Mouse (Mus musculus) bone marrow macrophage, adult 2 months (primary cell): ENCODE results near the gene Ppa1.

Experiments
- CTCF ChIP-seq: IDR thresholded peaks from 2 replicates; pipeline ENCODE4 v1.5.1; 2012; ENCODE audit warnings: low read depth, mild to moderate bottlenecking, low read length, moderate library complexity
- POLR2A ChIP-seq: IDR thresholded peaks from 2 replicates; pipeline ENCODE4 v1.6.1; 2012; ENCODE audit warnings: mild to moderate bottlenecking, low read depth, low read length, borderline replicate concordance

DNA sequence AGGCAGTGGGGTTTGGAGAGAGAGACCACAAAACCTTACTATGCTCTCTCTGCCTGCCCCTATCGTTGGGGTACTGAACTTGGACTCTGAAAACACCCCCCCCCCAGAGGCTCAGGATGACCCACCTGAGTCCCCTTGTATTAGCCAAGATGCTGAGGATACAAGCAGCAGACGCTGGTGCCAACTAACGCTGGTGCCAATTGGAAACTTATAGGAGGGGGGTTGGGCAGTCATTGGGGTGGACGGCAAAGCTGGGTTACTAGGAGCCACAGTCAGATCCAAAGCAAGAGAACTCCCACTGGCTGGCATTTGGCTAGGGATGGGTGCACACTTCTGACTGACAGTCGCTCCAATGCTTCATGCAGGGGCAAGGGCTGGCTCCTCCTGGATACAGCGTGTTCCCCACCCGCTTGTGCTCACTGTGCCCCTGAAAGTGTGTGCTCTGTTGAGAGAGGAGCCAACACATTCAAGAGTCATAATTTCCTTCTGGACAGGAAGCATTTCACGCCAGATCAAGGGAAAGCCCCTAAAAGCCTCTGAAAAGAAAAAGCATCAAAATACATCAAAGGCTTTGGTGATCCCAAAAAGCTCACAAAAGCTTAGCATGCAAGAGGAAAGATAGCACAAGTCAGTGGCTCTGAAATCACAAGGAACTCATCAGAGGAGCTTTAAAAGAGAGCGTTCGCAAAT lies 43.8 kb upstream of the Ppa1 start:
- no peak for TF ChIP-seq CTCF
- no peak for TF ChIP-seq POLR2A
